Mouse (Mus musculus) liver, embryonic 11.5 days (tissue): ENCODE measurements around the gene Fundc2. TPM values are rescaled to one million over a fixed set of nuclear protein-coding genes. Genes with fewer than 3 reads are reported as not detected.

Experiments
- ATAC-seq: fragments of 200-750 bp; cut with Nextera tagmentation; replicated peaks from 2 replicates; pipeline ENCODE4 v1.8.0; 2017; ENCODE audit warnings: moderate number of reproducible peaks, mild to moderate bottlenecking, moderate TSS enrichment, moderate library complexity; ENCODE audit not compliant: low FRiP score
- DNase-seq: peaks from one replicate; pipeline ENCODE4 v3.0.0-alpha.2; 2017; ENCODE audit warnings: low spot score
- H3K27ac ChIP-seq: fragments of 300-500 bp; sonication (generic); 2 replicates; pipeline ENCODE4 v1.5.1; 2014; ENCODE audit warnings: mild to moderate bottlenecking, low read depth, low read length, control low read depth
- H3K27me3 ChIP-seq: fragments of 300-500 bp; sonication (generic); replicated peaks from 2 replicates; pipeline ENCODE4 v1.6.1; 2014; ENCODE audit warnings: low read length, mixed read lengths; ENCODE audit not compliant: control insufficient read depth, insufficient read depth
- H3K36me3 ChIP-seq: fragments of 300-500 bp; sonication (generic); 2 replicates; pipeline ENCODE4 v1.6.1; 2014; ENCODE audit warnings: mild to moderate bottlenecking, low read length, moderate library complexity, mixed read lengths; ENCODE audit not compliant: control insufficient read depth, insufficient read depth
- H3K4me1 ChIP-seq: fragments of 300-500 bp; sonication (generic); replicated peaks from 2 replicates; pipeline ENCODE4 v1.6.1; 2014; ENCODE audit warnings: low read length, mixed read lengths; ENCODE audit not compliant: control insufficient read depth, insufficient read depth
- H3K4me2 ChIP-seq: fragments of 300-500 bp; sonication (generic); 2 replicates; pipeline ENCODE4 v1.6.1; 2014; ENCODE audit warnings: mild to moderate bottlenecking, control low read depth, moderate library complexity
- H3K4me3 ChIP-seq: fragments of 300-500 bp; sonication (generic); 2 replicates; pipeline ENCODE4 v1.5.1; 2014; ENCODE audit warnings: low read depth, low read length, control low read depth
- H3K9ac ChIP-seq: fragments of 300-500 bp; sonication (generic); 2 replicates; pipeline ENCODE4 v1.6.1; 2014; ENCODE audit warnings: low read depth, low read length, control low read depth
- H3K9me3 ChIP-seq: fragments of 300-500 bp; sonication (generic); 2 replicates; pipeline ENCODE4 v1.6.1; 2016; ENCODE audit warnings: low read length, inconsistent platforms, mixed read lengths; ENCODE audit not compliant: control insufficient read depth
- WGBS: fragments of 180-500 bp; shearing (Covaris S2); extraction: QIAGEN DNeasy Blood & Tissue Kit; methylation state at CpG from one replicate; pipeline ENCODE4 v1.1.7; 2014; 5-methylcytosine and 5-hydroxymethylcytosine counted together
- polyA plus RNA-seq: library from polyadenylated mRNA; unstranded; fragments of >200 nt; fragmentation: Nextera tagmentation; extraction: Ambion mirVana; gene quantifications from 2 replicates; pipeline ENCODE4 v1.2.1, GENCODE M21; 2014

Gene Fundc2
- polyA plus RNA-seq, 1 experiment from 2014 or later, result 46.3 TPM

DNA sequence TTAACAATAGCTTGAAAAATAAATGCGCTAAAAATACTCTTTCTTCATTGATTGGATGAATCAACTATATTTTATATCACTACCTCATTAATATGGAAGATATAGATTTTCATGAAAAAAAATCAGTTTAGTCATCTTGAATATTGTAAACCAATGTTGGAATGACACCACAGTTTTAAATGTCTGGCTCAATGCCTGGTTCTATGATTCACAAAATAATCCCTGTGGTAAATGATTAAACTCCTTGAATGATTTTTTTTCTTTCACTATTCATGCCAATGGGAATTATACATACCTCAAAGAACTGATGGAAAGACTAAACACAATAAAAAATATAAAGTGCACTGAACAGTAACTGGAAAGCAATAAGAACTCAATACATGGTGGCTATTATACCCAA lies 27.5 kb downstream of the Fundc2 start:
- H3K4me1 ChIP-seq, result no peaks in the 10 kb centered on the region
- H3K4me3 ChIP-seq, result no peak overlapping the region
- no peaks in the 10 kb centered on the region for H3K27me3 ChIP-seq
- no peaks in the 10 kb centered on the region for H3K36me3 ChIP-seq
- H3K9me3 ChIP-seq, result no peaks in the 10 kb centered on the region
- DNase-seq (no peak), ATAC-seq (no peak)
- no peak overlapping the region for H3K9ac ChIP-seq
- no peak overlapping the region for H3K27ac ChIP-seq
- WGBS, result 90% methylated on average over 1 of the region's 1 CpGs
- no peak overlapping the region for H3K4me2 ChIP-seq

DNA sequence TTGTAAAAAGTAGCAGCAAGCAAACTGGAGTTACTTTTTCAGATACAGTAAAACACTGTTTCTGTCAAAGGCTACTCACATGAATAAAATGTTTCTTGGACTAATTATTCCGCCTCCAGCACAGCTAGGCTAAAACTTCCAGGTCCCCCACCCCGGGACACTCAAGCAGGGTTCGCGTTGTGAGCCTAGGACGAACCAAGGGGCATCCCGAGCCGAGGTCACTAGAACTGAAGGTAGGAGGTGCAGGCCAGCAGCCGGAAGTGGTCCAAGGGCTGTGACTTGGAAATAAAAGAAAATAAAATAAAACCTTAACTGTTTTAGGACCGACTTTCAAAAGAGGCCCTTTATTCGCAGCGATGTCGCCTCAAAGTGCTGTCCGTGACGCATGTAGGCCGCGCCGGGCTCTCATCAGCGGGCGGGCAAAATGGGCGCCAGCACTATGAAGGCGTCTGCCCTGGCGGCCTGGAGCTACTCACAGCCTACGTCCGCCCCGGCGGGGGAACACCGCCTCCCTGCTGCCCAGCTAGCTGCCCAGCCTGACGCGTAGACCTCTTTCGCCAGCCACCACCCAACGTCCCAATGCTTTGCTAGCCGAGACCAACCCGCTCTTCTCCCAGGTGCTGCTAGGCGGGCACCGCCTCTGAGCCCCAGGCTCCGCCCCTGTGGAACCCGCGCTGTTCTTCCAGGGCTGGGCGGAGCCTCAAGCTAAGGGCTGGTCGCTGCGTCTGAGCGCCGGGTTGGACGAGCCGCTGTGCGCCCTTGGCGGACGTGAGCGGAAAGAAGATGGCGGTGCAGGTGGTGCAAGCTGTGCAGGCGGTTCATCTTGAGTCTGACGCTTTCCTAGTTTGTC lies 34.0 kb downstream of the Fundc2 start, which contains the start of the genes Cmc4, Mtcp1 and Brcc3:
Gene Cmc4, minus strand, starts transcription at position 649 of the 850 bp plus-strand sequence.
Gene Mtcp1, minus strand, starts transcription at position 653 of the 850 bp plus-strand sequence.
Gene Brcc3, plus strand, starts transcription at position 693 of the 850 bp plus-strand sequence.
- ATAC-seq (peak; percentile 99), DNase-seq (peak; percentile 75)
- H3K27me3 ChIP-seq, result peaks cover 6% of the 10 kb centered on the region; the same call in 1 of the 2 replicates
- 9% methylated on average over 52 of the region's 52 CpGs for WGBS
- H3K9ac ChIP-seq, result peak within 1 kb of the TSS; percentile 72
- H3K4me2 ChIP-seq, result peak within 1 kb of the TSS; percentile 58
- peak within 1 kb of the TSS; percentile 91 for H3K27ac ChIP-seq
- H3K4me1 ChIP-seq, result no peaks in the 10 kb centered on the region
- H3K9me3 ChIP-seq, result no peaks in the 10 kb centered on the region
- H3K4me3 ChIP-seq, result peak within 1 kb of the TSS; percentile 58
- peaks cover 4% of the 10 kb centered on the region; the same call in 1 of the 2 replicates for H3K36me3 ChIP-seq

Other genes with a start within 250 kb of the Fundc2 start
- gene Smim9, start 218.6 kb upstream of the Fundc2 start, polyA plus RNA-seq, result not detected in 2 replicates
- 0.62 and 1.5 TPM in 2 replicates for gene F8, start 216 bp downstream of the Fundc2 start, polyA plus RNA-seq
- 15.3 and 19.1 TPM in 2 replicates for gene Cmc4, start 34.2 kb downstream of the Fundc2 start, polyA plus RNA-seq
- 7.7 and 8.1 TPM in 2 replicates for gene Mtcp1, start 34.2 kb downstream of the Fundc2 start, polyA plus RNA-seq
- gene Brcc3, start 34.2 kb downstream of the Fundc2 start, polyA plus RNA-seq, result 57.6 and 64.8 TPM in 2 replicates
- 155 and 173 TPM in 2 replicates for gene Vbp1, start 131.9 kb downstream of the Fundc2 start, polyA plus RNA-seq
- 0.43 and 0.52 TPM in 2 replicates for gene Rab39b, start 195.8 kb downstream of the Fundc2 start, polyA plus RNA-seq